Mouse (Mus musculus) thymus, adult 2 months (tissue): ENCODE results near the gene Sin3a.

ENCODE experiments used
- CTCF ChIP-seq: fragments of 200-500 bp; IDR thresholded peaks from 2 replicates; pipeline ENCODE4 v1.5.1; 2012; ENCODE audit warnings: mild to moderate bottlenecking, control low read depth, low read length, moderate library complexity, borderline replicate concordance; ENCODE audit not compliant: control insufficient read depth, poor library complexity, insufficient read depth; ENCODE audit errors: extremely low read depth
- POLR2A ChIP-seq: fragments of 200-500 bp; IDR thresholded peaks from 2 replicates; pipeline ENCODE4 v1.6.1; 2012; ENCODE audit warnings: mild to moderate bottlenecking, low read length, control low read depth, moderate library complexity; ENCODE audit not compliant: control insufficient read depth, poor library complexity, insufficient read depth; ENCODE audit errors: extremely low read depth

- TF ChIP-seq POLR2A (no peak), CTCF (peak; percentile 73; the same call in 1 of the 2 replicates)
These were observed 1.3 kb downstream of the Sin3a start for GRCm38 (mm10) chr9:57072989-57073789.
